Mouse (Mus musculus): ENCODE data around the gene Fam172a.

Fam172a gene

DNA sequence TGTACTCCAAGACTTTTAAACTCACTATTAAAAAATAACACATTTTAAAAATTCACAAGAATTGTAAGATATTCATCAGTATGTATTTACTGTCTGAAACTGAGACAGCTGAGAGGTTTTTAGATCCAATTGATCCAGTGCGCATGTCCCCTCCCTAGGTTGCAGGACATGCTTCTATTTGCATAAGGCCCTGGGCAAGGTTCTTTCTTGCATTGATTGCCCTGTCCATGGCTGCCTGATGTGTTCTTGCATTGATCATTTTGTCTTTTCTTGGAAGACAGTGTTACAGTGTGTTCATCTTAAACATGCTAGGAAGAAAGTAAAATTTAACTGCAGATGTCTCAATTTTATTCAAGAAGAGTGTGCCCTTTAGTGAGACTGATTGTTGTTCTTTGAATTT, 275.3 kb downstream of the Fam172a start:
- no peak for DNase-seq

DNA sequence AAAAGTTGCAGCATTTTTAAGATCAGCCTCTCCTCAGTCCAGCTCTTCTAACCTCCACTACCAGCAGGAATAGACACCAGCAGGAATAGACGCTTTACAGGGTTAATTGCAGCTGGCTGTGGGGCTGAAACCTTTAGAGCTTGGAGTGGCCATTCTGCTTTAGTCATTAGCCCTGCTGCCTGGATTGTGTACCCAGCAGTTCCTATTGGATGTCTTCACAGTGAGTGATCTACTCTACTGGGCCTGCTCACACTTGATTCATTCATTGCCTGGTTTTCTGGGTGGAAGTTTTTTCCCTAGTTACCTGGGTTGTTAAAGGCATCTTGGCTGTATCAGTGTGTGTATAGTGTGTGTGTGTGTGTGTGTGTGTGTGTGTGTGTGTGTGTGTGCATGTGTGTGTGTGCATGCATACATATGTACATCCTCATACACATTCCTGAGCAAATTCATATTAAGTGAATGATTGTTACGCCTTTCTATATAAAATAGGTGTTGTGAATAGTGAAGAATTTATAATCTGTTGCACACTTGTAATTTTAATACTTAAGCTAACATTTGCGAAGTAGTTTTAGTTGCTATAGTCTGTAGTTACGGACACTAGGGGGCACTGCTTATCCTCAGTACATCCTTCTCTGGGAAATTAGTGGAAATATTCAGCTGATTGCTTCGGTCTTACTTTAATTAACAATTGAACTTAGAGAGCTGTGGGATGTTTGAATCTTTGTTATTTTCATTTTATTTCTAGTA, 280.4 kb downstream of the Fam172a start:
- peak; percentile 14 for DNase-seq

DNA sequence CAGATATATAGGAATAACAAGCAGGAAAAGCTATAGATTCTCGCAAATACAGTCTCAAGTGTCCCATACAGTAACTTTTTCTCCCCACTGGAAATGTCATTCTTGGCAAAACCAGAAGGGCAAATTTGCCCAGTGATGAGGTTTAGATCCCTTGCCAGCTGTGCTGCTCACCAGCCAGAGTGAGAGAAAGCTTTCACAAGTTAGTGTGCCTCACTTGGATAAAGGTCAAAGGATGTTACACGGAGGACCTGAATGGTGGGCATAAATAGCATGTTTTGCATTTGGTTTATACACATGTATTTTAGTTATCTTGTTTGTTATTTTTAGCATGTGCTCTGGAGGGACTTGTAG, 281.0 kb downstream of the Fam172a start:
- no peak for DNase-seq

DNA sequence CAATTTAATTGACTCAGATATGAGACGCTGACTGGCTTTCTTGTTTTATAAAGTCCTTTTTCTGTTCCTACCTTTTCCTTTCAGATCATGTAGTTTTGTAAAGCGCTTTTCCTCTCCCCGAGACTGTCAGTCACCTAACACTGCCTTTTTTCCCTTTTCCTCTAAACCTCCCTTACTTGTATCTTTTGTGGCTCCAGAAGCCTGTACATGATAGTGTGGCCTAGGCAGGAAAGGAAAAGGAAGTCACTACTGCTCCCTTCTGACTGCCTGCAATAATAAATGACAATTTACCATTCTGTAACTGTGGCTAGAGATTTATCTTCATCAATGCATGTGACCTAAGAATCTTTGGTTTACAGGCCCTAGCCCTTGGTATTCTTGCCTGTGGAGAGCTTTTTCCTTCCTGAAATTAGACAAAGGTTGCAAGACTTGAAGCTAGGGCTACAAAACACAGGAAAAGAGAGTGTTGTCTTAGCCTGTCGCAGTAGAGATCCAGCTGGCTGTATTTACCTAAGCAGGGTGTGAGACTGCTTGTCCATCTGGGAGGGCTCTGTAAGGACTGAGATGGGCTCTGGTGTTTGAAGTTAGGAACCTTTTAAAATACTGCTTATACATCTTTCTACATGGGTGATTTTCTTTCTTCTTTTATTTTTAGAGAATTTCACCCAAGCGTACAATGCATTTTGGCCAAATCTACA, 289.5 kb downstream of the Fam172a start:
- DNase-seq = no peak

DNA sequence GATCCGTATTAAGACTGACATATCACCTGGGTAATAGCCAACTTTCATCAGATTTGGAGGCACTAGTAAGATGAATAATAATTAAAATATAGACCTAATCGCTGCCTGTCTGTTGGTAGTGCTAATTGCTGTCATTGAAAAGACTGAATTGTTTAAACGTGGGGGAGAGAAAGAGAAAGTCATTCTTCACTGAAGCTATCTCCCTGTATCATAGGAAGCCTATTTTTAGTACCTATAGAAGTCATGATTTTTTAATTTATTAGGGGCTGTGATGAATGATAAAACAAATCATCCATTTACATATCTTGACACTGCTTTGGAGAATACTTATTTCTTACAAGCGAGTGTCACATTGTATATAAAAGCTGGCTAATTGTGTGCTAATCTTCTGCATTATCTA, 302.8 kb downstream of the Fam172a start:
- no peak for DNase-seq

DNA sequence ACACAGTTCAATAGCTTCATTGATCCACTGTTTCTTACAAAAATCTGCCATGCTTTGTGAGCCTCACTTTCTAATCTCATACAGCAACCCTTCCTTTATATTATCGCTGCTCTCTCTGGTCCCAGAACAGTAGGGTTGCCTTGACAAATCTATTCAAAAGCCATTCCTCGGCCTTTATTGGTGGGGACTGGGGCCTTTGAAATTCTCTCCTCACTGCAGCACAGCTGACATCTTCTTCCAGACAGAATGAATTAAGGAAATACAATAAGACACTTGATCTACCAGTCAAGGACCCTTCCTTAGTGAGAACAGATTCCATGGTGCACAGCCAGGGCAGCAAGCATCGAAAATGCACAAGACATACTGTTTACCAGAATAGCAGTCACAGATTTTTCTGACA, 303.5 kb downstream of the Fam172a start:
- DNase-seq = no peak

DNA sequence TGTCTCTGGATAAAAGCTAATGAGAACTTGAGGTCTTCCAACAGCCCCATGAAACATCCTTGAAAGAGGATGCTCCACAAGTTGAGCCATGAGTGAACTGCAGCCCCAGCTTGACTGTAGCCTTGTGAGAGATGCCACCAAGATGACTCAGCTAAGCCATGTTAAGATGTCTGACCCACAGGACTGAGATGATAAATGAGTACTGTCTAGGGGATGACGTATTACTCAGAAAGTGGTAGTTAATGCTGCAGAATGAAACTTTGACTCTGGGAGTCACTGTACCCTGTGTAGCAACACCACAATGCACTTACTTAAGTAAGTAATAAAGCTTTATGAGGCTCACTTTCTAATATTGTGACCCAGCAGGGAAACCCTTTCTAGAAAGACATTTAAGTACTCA, 308.3 kb downstream of the Fam172a start:
- DNase-seq = no peak

DNA sequence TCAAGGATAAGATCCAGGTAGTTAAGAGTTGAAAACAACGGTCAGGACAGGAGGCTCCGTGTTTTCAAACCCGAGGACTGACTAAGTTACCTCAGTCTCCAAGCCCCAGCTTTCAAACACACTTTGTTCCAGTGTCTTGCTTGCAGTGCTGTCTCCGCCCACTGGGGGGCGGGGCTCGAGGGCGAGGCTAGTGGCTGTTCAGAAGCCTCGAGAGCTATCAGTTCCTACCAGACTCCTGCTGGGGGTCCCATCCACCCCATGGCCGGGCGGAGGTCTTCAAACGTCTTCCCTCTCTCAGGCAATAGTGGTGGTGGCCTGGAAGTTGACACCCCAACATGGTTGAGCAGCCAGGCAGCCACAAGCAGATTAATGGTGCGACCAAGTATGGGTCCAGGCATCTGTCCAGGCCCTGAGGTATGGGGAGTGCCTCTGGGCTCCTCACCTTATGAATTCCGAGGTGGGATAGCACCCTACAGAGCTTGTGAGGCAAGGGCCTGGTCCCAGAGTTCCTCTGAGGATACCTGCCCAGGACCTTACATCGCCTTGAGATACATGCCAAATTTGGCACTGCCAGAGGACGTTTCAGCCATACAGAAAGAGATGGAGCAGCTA, 323.0 kb downstream of the Fam172a start, which contains the start of gene Pou5f2:
Gene Pou5f2, plus strand, starts transcription at position 220 of the 612 bp plus-strand sequence.
- peak; percentile 35 for DNase-seq

DNA sequence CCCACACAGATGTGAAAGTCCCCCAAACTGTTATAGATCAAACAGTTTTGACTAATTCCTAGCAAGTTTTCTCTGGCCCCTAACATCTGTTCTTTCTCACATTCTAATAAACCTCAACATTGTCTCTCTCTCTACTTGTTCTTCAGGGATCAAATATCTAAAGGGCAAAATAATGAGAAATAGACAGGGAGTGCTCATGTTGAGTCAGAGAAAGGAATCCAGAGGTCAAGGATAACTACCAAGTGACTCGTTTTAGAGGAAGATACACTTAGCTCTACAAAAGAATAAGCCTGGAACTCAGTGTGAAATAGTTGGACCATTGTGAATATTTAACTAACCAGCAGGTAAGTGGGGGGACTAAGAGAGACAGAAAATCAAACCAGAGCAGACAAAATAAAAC, 331.0 kb downstream of the Fam172a start:
- no peak for DNase-seq

DNA sequence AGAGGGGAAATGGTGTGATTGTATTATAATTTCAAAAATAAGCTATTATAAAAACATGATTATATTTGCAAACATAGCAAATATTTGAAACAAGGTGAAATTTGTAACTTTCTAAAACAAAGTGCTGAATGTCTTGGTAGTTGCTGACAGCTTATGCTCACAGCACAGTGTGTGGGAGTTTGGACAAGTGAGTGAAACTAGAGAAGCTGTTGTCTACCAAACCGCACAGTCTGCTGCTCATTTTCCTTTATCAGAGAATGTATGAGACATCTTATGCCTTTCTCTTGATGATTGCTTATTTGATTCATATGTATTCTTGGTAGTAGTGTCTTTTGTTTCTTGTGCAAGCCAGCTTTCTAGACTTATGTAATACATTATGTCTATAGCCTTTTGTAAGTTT, 335.4 kb downstream of the Fam172a start:
- no peak for DNase-seq

DNA sequence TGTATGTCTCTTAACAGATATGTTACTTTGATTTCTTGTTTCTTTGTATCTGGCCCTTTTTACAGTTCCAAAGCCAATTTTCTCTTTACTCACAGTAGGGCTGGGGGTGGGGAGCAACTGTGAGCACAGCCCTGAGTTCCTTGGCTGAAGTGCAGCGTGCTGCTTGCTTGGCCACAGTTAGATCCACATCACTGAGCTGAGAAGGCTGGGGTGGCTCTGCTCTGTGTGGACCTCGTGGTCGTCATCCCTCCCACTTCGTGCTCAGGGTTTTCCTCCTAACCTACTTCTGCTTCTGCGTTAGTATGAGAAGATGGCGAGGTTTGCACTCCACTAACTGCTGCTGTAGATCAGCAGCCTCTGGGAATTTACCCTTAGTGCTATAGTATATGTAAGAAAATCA, 341.4 kb downstream of the Fam172a start:
- no peak for DNase-seq

DNA sequence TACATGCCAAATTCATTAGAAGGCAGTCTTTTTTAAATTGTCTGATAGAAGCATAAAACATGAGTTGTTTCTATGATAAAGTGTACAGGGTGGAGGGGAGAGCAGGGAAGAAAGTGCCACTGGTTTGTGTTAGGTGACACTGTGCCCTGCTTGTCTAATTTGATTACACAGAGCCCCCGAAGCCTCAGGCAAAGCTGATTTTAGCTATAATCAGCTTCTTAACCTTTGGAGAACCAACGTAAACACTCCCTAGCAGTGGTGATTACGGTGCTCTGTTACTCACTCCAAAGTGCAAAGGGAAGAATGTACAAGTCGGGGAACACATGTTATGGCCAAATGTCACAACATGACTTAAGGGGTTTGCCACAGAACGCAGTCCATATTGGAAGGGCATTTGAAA, 343.3 kb downstream of the Fam172a start:
- DNase-seq = no peak

DNA sequence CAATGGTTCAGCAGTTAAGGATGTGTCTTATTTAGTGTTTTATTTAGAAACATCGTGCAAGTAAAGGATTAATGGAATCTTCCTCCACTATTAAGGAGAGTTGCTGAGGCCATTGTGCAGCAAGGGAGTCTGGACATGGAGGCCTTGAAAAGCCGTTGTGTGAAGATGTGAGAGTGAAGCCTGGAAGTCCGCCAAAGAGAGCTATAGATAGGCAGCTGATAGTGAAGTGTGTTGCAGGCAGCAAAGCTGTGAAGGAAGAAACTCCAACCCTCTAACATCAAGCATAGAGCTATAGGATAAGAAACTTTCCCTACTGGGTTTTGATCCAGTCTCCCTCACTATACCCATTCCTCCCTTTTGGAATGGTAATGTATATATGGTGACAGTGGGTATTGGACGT, 385.9 kb downstream of the Fam172a start:
- no peak for DNase-seq

DNA sequence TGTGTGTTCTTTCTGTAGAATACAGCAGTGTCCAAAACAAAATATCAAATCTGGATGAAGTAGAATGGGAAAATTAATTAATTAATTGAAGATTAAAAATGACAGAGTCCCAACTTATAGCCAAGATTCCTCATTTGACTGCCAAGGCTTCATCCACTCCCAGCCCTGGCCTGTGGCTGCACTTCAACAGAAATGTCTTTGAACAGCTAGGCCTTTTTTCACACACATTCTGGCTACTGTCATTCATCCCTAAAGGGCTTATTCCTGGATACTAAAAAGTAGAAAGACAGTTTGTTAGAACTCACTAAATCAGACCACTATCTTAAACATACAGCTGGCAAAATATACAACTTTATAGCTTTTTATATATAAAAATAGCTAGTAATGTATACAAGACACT, 388.9 kb downstream of the Fam172a start:
- DNase-seq = no peak

DNA sequence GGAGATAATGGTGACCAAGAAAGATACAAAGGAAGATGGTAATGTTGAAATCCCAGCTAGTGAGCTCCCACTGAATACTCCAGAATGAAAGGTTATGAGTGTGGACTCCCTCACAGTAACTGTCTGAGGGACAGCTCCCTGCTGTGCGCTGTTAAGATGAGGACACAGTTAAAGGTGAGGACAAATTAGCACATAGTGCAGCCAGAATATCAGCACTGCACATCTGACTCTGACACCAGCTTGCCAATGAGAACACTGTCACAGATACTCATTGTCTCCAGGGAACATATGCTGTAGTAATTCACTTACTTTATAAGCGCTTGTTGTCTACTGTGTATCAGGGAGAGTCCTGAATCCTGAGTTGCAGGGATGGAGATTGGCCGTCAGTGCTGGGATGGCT, 390.1 kb downstream of the Fam172a start:
- DNase-seq = no peak

DNA sequence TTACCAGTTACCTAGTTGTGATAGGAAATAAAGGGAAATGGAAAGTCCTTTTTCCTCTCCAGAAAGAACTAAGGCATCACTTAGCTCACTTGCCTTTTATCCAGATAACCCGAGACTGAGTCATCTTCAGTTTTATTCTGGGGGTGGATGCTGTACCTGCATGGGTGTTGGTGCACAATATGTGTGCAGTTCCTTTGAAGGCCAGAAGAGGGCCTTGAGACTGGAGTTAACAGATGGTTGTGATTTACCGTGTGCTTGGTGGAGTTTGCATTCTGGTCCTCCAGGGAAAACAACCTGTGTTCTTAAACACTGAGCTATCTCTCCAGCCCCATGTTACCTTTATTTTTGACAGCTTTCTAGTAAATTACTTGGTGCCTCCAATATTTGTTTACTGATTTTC, 392.5 kb downstream of the Fam172a start:
- DNase-seq = no peak

DNA sequence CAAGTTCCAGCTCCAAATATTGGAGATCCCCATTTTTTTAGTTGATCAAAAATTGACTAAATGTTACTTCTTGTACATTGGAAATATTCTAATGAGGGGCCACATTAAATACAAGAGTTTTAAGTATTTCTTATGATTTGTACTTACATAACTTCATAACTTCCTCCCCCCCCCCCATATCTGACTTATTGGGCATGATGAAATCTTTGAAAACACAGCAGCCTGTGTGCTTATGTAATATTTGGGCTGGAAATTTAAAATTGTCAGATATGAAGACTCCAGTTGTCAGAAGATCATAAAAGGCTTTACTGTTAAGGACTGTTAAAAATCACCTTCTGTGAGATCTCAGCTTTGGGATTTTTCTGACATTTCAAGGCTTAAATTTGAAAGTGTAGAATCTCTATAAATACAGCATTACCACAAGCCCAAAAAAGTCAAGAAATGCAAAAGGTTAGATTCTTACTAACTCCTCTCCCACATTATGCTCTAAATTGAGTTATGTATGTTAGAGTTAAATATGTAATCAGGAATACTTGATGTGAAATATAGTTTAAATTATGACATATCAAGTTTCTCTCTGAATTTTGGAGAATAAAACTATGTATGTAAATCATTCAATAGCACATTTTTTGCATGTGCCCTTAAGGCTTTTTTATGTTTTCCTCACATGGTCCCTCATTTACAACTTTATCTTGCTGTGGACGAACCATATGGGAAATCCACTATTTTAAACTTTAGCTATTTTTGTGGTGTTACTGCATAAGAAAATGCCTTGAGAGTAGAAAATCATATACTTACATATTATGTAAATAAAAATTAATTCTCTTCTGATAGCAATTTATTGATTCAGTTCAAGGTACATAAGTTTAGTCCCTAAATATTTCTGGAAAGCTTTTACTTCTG, 393.5 kb downstream of the Fam172a start:
- DNase-seq = no peak

DNA sequence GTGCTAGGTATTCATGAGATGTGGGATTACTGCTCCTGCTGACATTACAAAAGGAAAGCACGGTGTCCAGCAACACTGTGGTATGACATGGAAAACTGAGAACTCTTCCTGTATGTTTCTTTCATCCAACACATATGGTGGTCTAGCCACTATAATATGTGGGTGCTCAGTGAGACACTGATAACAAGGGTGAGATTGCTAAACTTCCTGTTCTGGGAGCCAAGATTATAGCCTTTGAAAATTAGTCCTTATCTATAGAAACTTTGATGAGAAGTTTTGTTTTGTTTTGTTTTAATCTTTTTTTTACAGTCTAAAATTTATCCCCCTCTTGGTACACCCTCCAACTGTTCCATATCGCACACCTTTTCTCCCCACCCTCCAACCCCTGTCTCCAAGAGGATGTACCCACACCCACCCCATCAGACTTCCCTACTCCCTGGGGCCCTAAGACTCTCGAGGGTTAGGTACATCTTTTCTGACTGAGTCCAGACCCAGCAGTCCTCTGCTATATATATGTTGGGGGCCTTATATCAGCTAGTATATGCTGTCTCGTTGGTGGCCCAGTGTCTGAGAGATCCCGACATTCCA, 397.1 kb downstream of the Fam172a start:
- DNase-seq = no peak

DNA sequence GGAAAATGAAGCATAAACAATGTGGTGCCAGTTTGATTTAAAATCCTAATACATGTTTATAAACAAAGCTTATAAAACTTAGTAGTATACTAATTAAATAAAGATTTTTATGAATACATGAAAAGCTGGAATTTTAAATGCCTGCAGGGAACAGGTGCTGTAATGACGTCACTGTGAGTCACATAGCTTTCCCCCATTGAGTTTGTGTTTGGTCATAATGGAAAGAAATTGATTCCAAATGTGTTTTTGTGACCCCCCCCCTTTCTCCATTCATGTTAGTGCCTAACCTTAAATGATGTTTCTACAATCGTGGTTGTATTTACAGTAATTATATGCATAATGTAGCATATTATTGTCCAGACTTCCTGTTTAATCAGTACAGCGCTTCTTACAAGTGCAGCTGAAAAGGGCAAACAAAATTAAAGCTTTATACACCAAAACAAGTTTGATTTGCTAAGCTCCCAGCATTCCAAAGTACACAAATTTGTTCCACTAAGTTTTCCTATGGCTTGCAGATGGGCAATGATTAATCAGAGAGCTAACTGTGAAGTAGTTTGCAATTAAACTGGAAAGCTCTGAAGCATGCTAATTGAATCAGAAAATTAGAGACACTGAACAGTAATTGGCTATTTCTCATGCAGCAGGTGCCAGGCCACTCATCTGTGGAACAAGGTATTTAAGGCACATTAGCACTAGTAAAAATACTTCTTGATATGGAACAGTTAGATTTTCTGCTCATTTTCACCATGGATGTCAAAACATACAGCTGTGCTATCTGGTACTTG, 398.1 kb downstream of the Fam172a start:
- DNase-seq = no peak

DNA sequence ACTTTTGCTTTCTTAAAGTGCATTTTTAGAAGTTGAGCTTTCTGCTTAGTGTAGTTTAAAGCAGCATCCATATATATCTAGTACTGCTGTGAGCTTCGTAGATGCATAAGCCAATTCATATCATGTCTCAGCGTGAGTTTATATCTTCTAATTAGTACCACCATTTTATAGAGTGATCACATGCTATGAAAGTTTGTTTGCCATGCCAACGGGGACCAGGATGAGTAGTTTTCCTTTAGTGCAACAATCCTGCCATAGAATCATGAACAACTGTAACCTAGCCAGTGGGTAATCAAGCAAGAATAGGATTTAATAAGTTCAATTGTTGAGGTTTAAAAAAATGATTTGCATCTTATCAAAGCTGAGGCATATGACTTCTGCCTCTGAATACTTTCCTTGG, 398.8 kb downstream of the Fam172a start:
- no peak for DNase-seq

DNA sequence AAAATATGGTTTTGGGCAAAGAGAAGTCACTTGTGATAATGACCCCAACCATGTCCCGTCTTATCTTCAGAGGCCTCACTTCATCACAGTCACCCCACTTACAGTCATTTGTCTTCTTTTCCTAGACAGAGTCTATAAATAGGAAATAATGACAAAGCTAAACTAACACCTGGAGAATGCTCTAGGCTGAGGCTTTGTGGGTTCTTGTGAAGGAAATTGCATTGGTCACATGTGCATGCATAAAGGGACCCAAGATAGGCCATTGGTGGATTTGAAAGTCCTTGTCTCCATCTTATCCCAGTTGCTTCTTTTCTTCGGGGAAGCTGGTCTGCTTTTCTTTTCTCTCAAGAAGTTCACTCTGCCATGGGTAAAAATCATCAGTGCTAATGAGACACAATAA, 400.5 kb downstream of the Fam172a start:
- no peak for DNase-seq

DNA sequence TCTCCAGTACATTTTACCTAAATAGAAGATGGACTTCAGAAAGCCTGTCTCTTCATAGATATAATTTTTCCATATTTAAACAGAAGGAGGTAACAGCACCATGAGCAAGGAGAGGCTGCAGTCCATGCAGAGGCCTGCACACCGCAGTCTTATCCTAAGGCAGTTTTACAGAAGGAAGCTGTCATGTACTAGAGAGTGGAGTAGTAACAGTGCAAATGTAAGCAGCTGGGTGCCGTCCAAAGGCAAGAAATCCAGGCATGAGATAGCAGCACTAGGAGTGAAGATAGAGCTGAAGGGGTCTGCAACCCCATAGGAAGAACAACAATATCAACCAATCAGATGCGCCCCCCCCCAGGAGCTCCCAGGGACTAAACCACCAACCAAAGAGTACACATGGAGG, 403.0 kb downstream of the Fam172a start:
- no peak for DNase-seq
